Mouse (Mus musculus): ENCODE results near the gene Satb2.

- TF ChIP-seq CTCF (IDR thresholded peaks at IDR 0.05; ENCODE audit: low read depth, low read length) (no peak), TAL1 (conservative IDR thresholded peaks at IDR 0.05; ENCODE audit: low read depth, low read length) (no peak)
These were observed 115.7 kb downstream of the Satb2 start for GRCm38 (mm10) chr1:56862799-56863198.

All from G1E (cell line).